Mouse (Mus musculus) lung, postnatal 0 days (tissue): ENCODE data around the gene Gab2.

Source experiments
- CTCF ChIP-seq: IDR thresholded peaks from 2 replicates; pipeline ENCODE4 v1.5.1; 2016; ENCODE audit warnings: antibody characterized with exemption, mild to moderate bottlenecking
- EP300 ChIP-seq: IDR thresholded peaks from 2 replicates; pipeline ENCODE4 v1.6.1; 2016; ENCODE audit warnings: antibody characterized with exemption, mild to moderate bottlenecking, control low read depth

DNA sequence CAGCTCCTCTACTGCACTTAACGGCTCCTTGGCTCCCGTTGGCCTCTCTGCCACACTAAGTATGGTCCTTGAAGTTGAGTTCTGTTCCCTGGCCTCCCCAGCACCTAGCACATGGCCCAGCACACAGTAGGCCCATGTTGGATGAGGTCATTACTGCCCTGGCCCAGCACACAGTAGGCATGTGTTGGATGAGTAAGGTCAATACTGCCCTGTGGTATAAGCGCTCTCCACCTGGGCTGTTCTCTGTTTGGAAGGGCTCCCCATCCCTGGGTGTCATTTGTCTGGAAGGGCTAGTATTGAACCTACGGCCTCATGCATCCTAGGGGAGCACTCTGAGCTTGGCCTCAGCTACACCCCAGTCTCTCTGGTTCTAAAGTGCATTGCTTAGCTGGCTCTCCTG, 246.0 kb downstream of the Gab2 start:
- no peak for TF ChIP-seq CTCF
- no peak for TF ChIP-seq EP300
